ENCODE assay signal across 8 mouse cellular contexts in genomic region chr13:110280563-110281144, GRCm38 (mm10). TPM values are rescaled to one million over a fixed set of nuclear protein-coding genes. Genes with fewer than 3 reads are reported as not detected.
A peak's percentile ranks its signal among the peaks of the same experiment; 100 is the strongest.
DNase-seq lines count a peak whose midpoint lies in the region; ATAC-seq lines count a peak whose summit lies in the region.

TSS of gene Rab3c (minus strand) at chr13:110280996.

- H3K4me3 ChIP-seq in heart, embryonic 15.5 days = peak within 1 kb of the TSS; percentile 50
- peak within 1 kb of the TSS; percentile 76 for H3K4me3 ChIP-seq in forebrain, embryonic 15.5 days
- H3K4me3 ChIP-seq in midbrain, embryonic 12.5 days = peak within 1 kb of the TSS; percentile 64

- H3K27ac ChIP-seq in heart, embryonic 15.5 days = no peak within 1 kb of the TSS
- peak within 1 kb of the TSS; percentile 86 for H3K27ac ChIP-seq in forebrain, embryonic 15.5 days (replicated peaks)
- peak within 1 kb of the TSS; percentile 81 for H3K27ac ChIP-seq in midbrain, embryonic 12.5 days (replicated peaks)

- peaks cover 12% of the 10 kb centered on the region for H3K4me1 ChIP-seq in heart, embryonic 15.5 days (replicated peaks)
- peaks cover 7% of the 10 kb centered on the region for H3K4me1 ChIP-seq in forebrain, embryonic 15.5 days
- H3K4me1 ChIP-seq in midbrain, embryonic 12.5 days = peaks cover 6% of the 10 kb centered on the region

- no peak for ATAC-seq in heart, embryonic 15.5 days (replicated peaks; ENCODE audit: insufficient number of reproducible peaks, insufficient read depth, low FRiP score, low read depth)
- peak; percentile 55 for ATAC-seq in forebrain, embryonic 15.5 days (replicated peaks)
- ATAC-seq in midbrain, embryonic 12.5 days (ENCODE audit: low FRiP score, low read depth) = peak; percentile 46

- intact Hi-C loops in heart, postnatal 25 days (cut with DNase I) = no loop called here
- intact Hi-C loops in left cerebral cortex, postnatal 4 days (cut with DNase I) = loop anchor here (5.0 kb wide), 2 partner anchors 82 to 218 kb away; no protein-coding TSS in a partner anchor

- peaks cover 8% of the 10 kb centered on the region for H3K27me3 ChIP-seq in heart, embryonic 15.5 days
- no peaks in the 10 kb centered on the region for H3K27me3 ChIP-seq in forebrain, embryonic 15.5 days
- H3K27me3 ChIP-seq in midbrain, embryonic 12.5 days = no peaks in the 10 kb centered on the region

- H3K9me3 ChIP-seq in heart, embryonic 15.5 days (replicated peaks) = no peaks in the 10 kb centered on the region
- H3K9me3 ChIP-seq in forebrain, embryonic 15.5 days = no peaks in the 10 kb centered on the region
- no peaks in the 10 kb centered on the region for H3K9me3 ChIP-seq in midbrain, embryonic 12.5 days

- no peaks in the 10 kb centered on the region for H3K36me3 ChIP-seq in heart, embryonic 15.5 days
- H3K36me3 ChIP-seq in forebrain, embryonic 15.5 days = no peaks in the 10 kb centered on the region
- H3K36me3 ChIP-seq in midbrain, embryonic 12.5 days = no peaks in the 10 kb centered on the region

- no peak for DNase-seq in heart, postnatal 25 days (ENCODE audit: low spot score)
- peak; percentile 33 for DNase-seq in cerebellum, adult 11 months
- peak; percentile 44 for DNase-seq in left cerebral cortex, postnatal 4 days
- no peak for DNase-seq in thymus, postnatal 25 days
- DNase-seq in c-Kit-positive CD71-positive TER-119-positive erythroid progenitor cells, embryonic 14.5 days (ENCODE audit: low spot score) = no peak

- H3K9ac ChIP-seq in heart, embryonic 15.5 days = no peak within 1 kb of the TSS
- H3K9ac ChIP-seq in forebrain, embryonic 15.5 days (replicated peaks) = peak within 1 kb of the TSS; percentile 75
- peak within 1 kb of the TSS; percentile 58 for H3K9ac ChIP-seq in midbrain, embryonic 12.5 days (replicated peaks)

- peak within 1 kb of the TSS; percentile 84 for H3K4me2 ChIP-seq in heart, embryonic 15.5 days
- H3K4me2 ChIP-seq in forebrain, embryonic 15.5 days (replicated peaks) = peak within 1 kb of the TSS; percentile 79
- H3K4me2 ChIP-seq in midbrain, embryonic 12.5 days (replicated peaks) = peak within 1 kb of the TSS; percentile 65

- 2% methylated on average over 20 of the region's 20 CpGs for WGBS in heart, embryonic 15.5 days
- under 1% methylated on average over 20 of the region's 20 CpGs for WGBS in forebrain, embryonic 15.5 days
- WGBS in midbrain, embryonic 12.5 days = 1% methylated on average over 20 of the region's 20 CpGs

RNA-seq across cellular contexts. Expression of gene Rab3c, which starts in this region (rescaled TPM):
- 0.25 and 1.6 TPM in 2 replicates for polyA plus RNA-seq in heart, embryonic 15.5 days (2015; fragmentation: Nextera tagmentation; extraction: Ambion mirVana)
- under 1 TPM; 0.03 to 0.14 TPM for total RNA-seq in heart, postnatal 25 days (2021)
- 122 and 128 TPM in 2 replicates for polyA plus RNA-seq in forebrain, embryonic 15.5 days (2015; fragmentation: Nextera tagmentation; extraction: Ambion mirVana)
- total RNA-seq in left cerebral cortex, postnatal 4 days (2021) = 100 to 1,000 TPM; 114 to 116 TPM
- polyA plus RNA-seq in midbrain, embryonic 12.5 days (2016; fragmentation: Nextera tagmentation; extraction: Ambion mirVana) = 87.8 and 90.8 TPM in 2 replicates

Comparison
In these comparisons a context has a peak if more than half of its experiments do, and no peak if none do; other contexts are left out.
1. RNA of gene Rab3c (total RNA-seq): 114 to 116 TPM in left cerebral cortex, postnatal 4 days; 0.03 to 0.14 TPM in heart, postnatal 25 days; every median in the first group is over 100 times any median in the second.
2. RNA of gene Rab3c (polyA plus RNA-seq): 122 to 128 TPM in forebrain, embryonic 15.5 days and 87.8 to 90.8 TPM in midbrain, embryonic 12.5 days; 0.25 to 1.6 TPM in heart, embryonic 15.5 days; every median in the first group is over 10 times any median in the second.
3. DNase-seq: peak in cerebellum, adult 11 months (single experiment) and left cerebral cortex, postnatal 4 days (single experiment); none in heart, postnatal 25 days (single experiment), thymus, postnatal 25 days (single experiment) and c-Kit-positive CD71-positive TER-119-positive erythroid progenitor cells, embryonic 14.5 days (single experiment).
4. Peak in every context shown above with its lines, with median percentiles within 50 percentile points of each other: H3K4me2 ChIP-seq and H3K4me3 ChIP-seq.